In genomic region chr12:15985649-15986048, GRCm38 (mm10) we compare ENCODE assay signal across 12 mouse cellular contexts.
"Had no signal": no experiment of that assay in that cellular context is flagged by ENCODE, and none has a peak within 500 bp of the region (broad histone marks: within the 10 kb centered on the region; RNA-seq: fewer than 3 reads in every experiment).

No protein-coding gene starts in this region.

- H3K27me3 ChIP-seq: limb, embryonic 13.5 days; midbrain, embryonic 13.5 days; neural tube, embryonic 15.5 days had no signal

- DNase-seq: kidney, postnatal 36 days; left cerebral cortex, postnatal 4 days; lung, adult 18-20 months; right cerebral cortex, adult 18-20 months; right cerebral cortex, postnatal 25 days; thymus, postnatal 4 days had no signal

- H3K4me3 ChIP-seq: limb, embryonic 13.5 days; midbrain, embryonic 13.5 days; myocyte; neural tube, embryonic 15.5 days had no signal

- H3K36me3 ChIP-seq: limb, embryonic 13.5 days; midbrain, embryonic 13.5 days; neural tube, embryonic 15.5 days had no signal

- H3K9ac ChIP-seq: limb, embryonic 13.5 days; liver, embryonic 14.5 days; midbrain, embryonic 13.5 days; neural tube, embryonic 15.5 days had no signal

- H3K9me3 ChIP-seq: limb, embryonic 13.5 days; midbrain, embryonic 13.5 days; neural tube, embryonic 15.5 days had no signal

- H3K27ac ChIP-seq: limb, embryonic 13.5 days; liver, embryonic 14.5 days; midbrain, embryonic 13.5 days; neural tube, embryonic 15.5 days; stomach, postnatal 0 days had no signal

- H3K4me2 ChIP-seq: limb, embryonic 13.5 days; midbrain, embryonic 13.5 days; neural tube, embryonic 15.5 days had no signal

- ATAC-seq: midbrain, embryonic 13.5 days had no signal
